Mouse (Mus musculus): Measurements from ENCODE around the gene Fcgr3. TPM values are rescaled to one million over a fixed set of nuclear protein-coding genes. Genes with fewer than 3 reads are reported as not detected.
"Not testable (repeated sequence)": the region's sequence is repeated elsewhere in the genome, so short reads cannot be mapped to it uniquely, and the experiment has no call there.

Gene Fcgr3
- total and polyA plus RNA-seq, 3 experiments: 11.5 to 12.7 (median 12.1) TPM

GRCm38 (mm10) chr1:171065768-171066167, 1.0 kb upstream of the Fcgr3 start:
- intact Hi-C loops (cut with DNase I); H3K4me3 ChIP-seq; H3K9ac ChIP-seq (ENCODE audit: low read depth, low read length); H3K27ac ChIP-seq; H3K36me3 ChIP-seq (ENCODE audit: control insufficient read depth, insufficient read depth, low read length); H3K4me1 ChIP-seq (ENCODE audit: control insufficient read depth, insufficient read depth, low read length); H3K79me2 ChIP-seq (replicated peaks; ENCODE audit: control insufficient read depth, insufficient read depth, low read length): not testable (repeated sequence)
- DNase-seq: peak; percentile 61 to 63
- 8% methylated on average over 32 of the region's 45 CpGs for WGBS
- peaks cover 12% of the 10 kb centered on the region for H3K27me3 ChIP-seq (ENCODE audit: control insufficient read depth, insufficient read depth, low read length)

GRCm38 (mm10) chr1:171065243-171065587, 480 bp upstream of the Fcgr3 start:
- H3K79me2 ChIP-seq (replicated peaks; ENCODE audit: control insufficient read depth, insufficient read depth, low read length); H3K9ac ChIP-seq (ENCODE audit: low read depth, low read length); intact Hi-C loops (cut with DNase I); H3K4me1 ChIP-seq (ENCODE audit: control insufficient read depth, insufficient read depth, low read length); H3K27ac ChIP-seq; H3K4me3 ChIP-seq; H3K36me3 ChIP-seq (ENCODE audit: control insufficient read depth, insufficient read depth, low read length): not testable (repeated sequence)
- DNase-seq: peak; percentile 70 to 74
- 2% methylated on average over 24 of the region's 35 CpGs for WGBS
- peaks cover 12% of the 10 kb centered on the region for H3K27me3 ChIP-seq (ENCODE audit: control insufficient read depth, insufficient read depth, low read length)

- H3K79me2 ChIP-seq (replicated peaks; ENCODE audit: control insufficient read depth, insufficient read depth, low read length); H3K27me3 ChIP-seq (ENCODE audit: control insufficient read depth, insufficient read depth, low read length); H3K27ac ChIP-seq; H3K36me3 ChIP-seq (ENCODE audit: control insufficient read depth, insufficient read depth, low read length); H3K4me1 ChIP-seq (ENCODE audit: control insufficient read depth, insufficient read depth, low read length); H3K9ac ChIP-seq (ENCODE audit: low read depth, low read length): not testable (repeated sequence)
- intact Hi-C loops (cut with DNase I): loop anchor here (2.0 kb wide), 1 partner anchor 19 kb away; no protein-coding TSS in a partner anchor
- peak overlapping the region; percentile 47 for H3K4me3 ChIP-seq
- 10% methylated on average over 40 of the region's 61 CpGs for WGBS
- peak; percentile 54 to 68 for DNase-seq
These were observed 905 bp downstream of the Fcgr3 start for GRCm38 (mm10) chr1:171063569-171064490.

- intact Hi-C loops (cut with DNase I): no loop called here
- no peak for TF ChIP-seq CTCF (IDR thresholded peaks at IDR 0.05)
- no peak for TF ChIP-seq EP300 (IDR thresholded peaks at IDR 0.05; ENCODE audit: insufficient read depth, low read depth, low read length)
- no peak for TF ChIP-seq POLR2A (IDR thresholded peaks at IDR 0.05; ENCODE audit: insufficient read depth, low read depth, low read length)
- no peak overlapping the region for H3K27ac ChIP-seq
- H3K4me1 ChIP-seq (ENCODE audit: control insufficient read depth, insufficient read depth, low read length): no peaks in the 10 kb centered on the region
- DNase-seq: no peak
- H3K4me3 ChIP-seq: no peak overlapping the region
- H3K79me2 ChIP-seq (replicated peaks; ENCODE audit: control insufficient read depth, insufficient read depth, low read length): no peaks in the 10 kb centered on the region
- H3K36me3 ChIP-seq (ENCODE audit: control insufficient read depth, insufficient read depth, low read length): no peaks in the 10 kb centered on the region
- no peak overlapping the region for H3K9ac ChIP-seq (ENCODE audit: low read depth, low read length)
- peaks cover 7% of the 10 kb centered on the region for H3K27me3 ChIP-seq (ENCODE audit: control insufficient read depth, insufficient read depth, low read length)
- 90% methylated on average over 3 of the region's 3 CpGs for WGBS
These were observed 3.2 kb downstream of the Fcgr3 start for GRCm38 (mm10) chr1:171061566-171061965.

- H3K27me3 ChIP-seq (ENCODE audit: control insufficient read depth, insufficient read depth, low read length): peaks cover 5% of the 10 kb centered on the region
- DNase-seq: no peak
- H3K4me1 ChIP-seq (ENCODE audit: control insufficient read depth, insufficient read depth, low read length): no peaks in the 10 kb centered on the region
- 26% methylated on average over 10 of the region's 10 CpGs for WGBS
- no peak for TF ChIP-seq CTCF (IDR thresholded peaks at IDR 0.05)
- TF ChIP-seq EP300 (IDR thresholded peaks at IDR 0.05; ENCODE audit: insufficient read depth, low read depth, low read length): no peak
- no peak for TF ChIP-seq POLR2A (IDR thresholded peaks at IDR 0.05; ENCODE audit: insufficient read depth, low read depth, low read length)
- no peaks in the 10 kb centered on the region for H3K36me3 ChIP-seq (ENCODE audit: control insufficient read depth, insufficient read depth, low read length)
- intact Hi-C loops (cut with DNase I): no loop called here
- H3K9ac ChIP-seq (ENCODE audit: low read depth, low read length): no peak overlapping the region
- H3K27ac ChIP-seq: no peak overlapping the region
- no peak overlapping the region for H3K4me3 ChIP-seq
- no peaks in the 10 kb centered on the region for H3K79me2 ChIP-seq (replicated peaks; ENCODE audit: control insufficient read depth, insufficient read depth, low read length)
These were observed 4.3 kb downstream of the Fcgr3 start for GRCm38 (mm10) chr1:171060392-171060791.

- whole genome bisulfite sequencing: 66% methylated on average over 2 of the region's 2 CpGs
These were observed 5.5 kb downstream of the Fcgr3 start for GRCm38 (mm10) chr1:171059203-171059602.

More at GRCm38 (mm10) chr1:171059203-171059602, 5.5 kb downstream of the Fcgr3 start:
- Histone ChIP-seq H3K27ac (no peak overlapping the region; the same call in 1 of the 2 replicates), H3K79me2 (replicated peaks; ENCODE audit: control insufficient read depth, insufficient read depth, low read length) (no peaks in the 10 kb centered on the region), H3K4me3 (no peak overlapping the region), H3K27me3 (ENCODE audit: control insufficient read depth, insufficient read depth, low read length) (no peaks in the 10 kb centered on the region), H3K4me1 (ENCODE audit: control insufficient read depth, insufficient read depth, low read length) (no peaks in the 10 kb centered on the region), H3K36me3 (ENCODE audit: control insufficient read depth, insufficient read depth, low read length) (no peaks in the 10 kb centered on the region), H3K9ac (ENCODE audit: low read depth, low read length) (no peak overlapping the region)
- TF ChIP-seq POLR2A (IDR thresholded peaks at IDR 0.05; ENCODE audit: insufficient read depth, low read depth, low read length) (peak; percentile 59; the same call in 1 of the 2 replicates), EP300 (IDR thresholded peaks at IDR 0.05; ENCODE audit: insufficient read depth, low read depth, low read length) (no peak), CTCF (IDR thresholded peaks at IDR 0.05) (no peak)
- peak in 1 of 2 experiments; percentile 32 for DNase-seq
- intact Hi-C loops (cut with DNase I): no loop called here
